Mouse (Mus musculus) intestine, embryonic 14.5 days (tissue): ENCODE data around the gene Hes7. TPM values are rescaled to one million over a fixed set of nuclear protein-coding genes. Genes with fewer than 3 reads are reported as not detected.
A peak's percentile ranks its signal among the peaks of the same experiment; 100 is the strongest.

ENCODE experiments used
- ATAC-seq: fragments of 200-750 bp; cut with Nextera tagmentation; replicated peaks from 2 replicates; pipeline ENCODE4 v1.8.0; 2017; ENCODE audit warnings: low read depth, moderate number of reproducible peaks, moderate TSS enrichment, moderate library complexity; ENCODE audit not compliant: low FRiP score, low TSS enrichment
- DNase-seq: peaks from one replicate; pipeline ENCODE4 v3.0.0-alpha.2; 2018; ENCODE audit warnings: low spot score
- H3K27ac ChIP-seq: fragments of 300-500 bp; sonication (generic); 2 replicates; pipeline ENCODE4 v1.5.1; 2014; ENCODE audit warnings: low read depth, mild to moderate bottlenecking, control low read depth
- H3K27me3 ChIP-seq: fragments of 300-500 bp; sonication (generic); replicated peaks from 2 replicates; pipeline ENCODE4 v1.6.1; 2014; ENCODE audit warnings: low read length, control low read depth; ENCODE audit not compliant: control insufficient read depth, insufficient read depth
- H3K36me3 ChIP-seq: fragments of 300-500 bp; sonication (generic); 2 replicates; pipeline ENCODE4 v1.6.1; 2014; ENCODE audit warnings: low read length, control low read depth; ENCODE audit not compliant: control insufficient read depth, insufficient read depth
- H3K4me1 ChIP-seq: fragments of 300-500 bp; sonication (generic); replicated peaks from 2 replicates; pipeline ENCODE4 v1.6.1; 2014; ENCODE audit warnings: low read length, control low read depth, mixed read lengths; ENCODE audit not compliant: control insufficient read depth, insufficient read depth
- H3K4me2 ChIP-seq: fragments of 300-500 bp; sonication (generic); 2 replicates; pipeline ENCODE4 v1.6.1; 2014; ENCODE audit warnings: low read length
- H3K4me3 ChIP-seq: fragments of 300-500 bp; sonication (generic); 2 replicates; pipeline ENCODE4 v1.5.1; 2014; ENCODE audit warnings: low read depth, low read length, control low read depth, mixed read lengths
- H3K9ac ChIP-seq: fragments of 300-500 bp; sonication (generic); 2 replicates; pipeline ENCODE4 v1.6.1; 2014; ENCODE audit warnings: mild to moderate bottlenecking, low read length
- H3K9me3 ChIP-seq: fragments of 300-500 bp; sonication (generic); 2 replicates; pipeline ENCODE4 v1.6.1; 2016; ENCODE audit warnings: low read length, control low read depth; ENCODE audit not compliant: control insufficient read depth
- WGBS: fragments of 180-500 bp; shearing (Covaris S2); extraction: QIAGEN DNeasy Blood & Tissue Kit; methylation state at CpG from one replicate; pipeline ENCODE4 v1.1.7; 2014; 5-methylcytosine and 5-hydroxymethylcytosine counted together
- polyA plus RNA-seq: library from polyadenylated mRNA; unstranded; fragments of >200 nt; fragmentation: Nextera tagmentation; extraction: Ambion mirVana; gene quantifications from 2 replicates; pipeline ENCODE4 v1.2.1, GENCODE M21; 2014

The Hes7 gene
- polyA plus RNA-seq, 1 experiment from 2014 or later, result 0.28 TPM

DNA sequence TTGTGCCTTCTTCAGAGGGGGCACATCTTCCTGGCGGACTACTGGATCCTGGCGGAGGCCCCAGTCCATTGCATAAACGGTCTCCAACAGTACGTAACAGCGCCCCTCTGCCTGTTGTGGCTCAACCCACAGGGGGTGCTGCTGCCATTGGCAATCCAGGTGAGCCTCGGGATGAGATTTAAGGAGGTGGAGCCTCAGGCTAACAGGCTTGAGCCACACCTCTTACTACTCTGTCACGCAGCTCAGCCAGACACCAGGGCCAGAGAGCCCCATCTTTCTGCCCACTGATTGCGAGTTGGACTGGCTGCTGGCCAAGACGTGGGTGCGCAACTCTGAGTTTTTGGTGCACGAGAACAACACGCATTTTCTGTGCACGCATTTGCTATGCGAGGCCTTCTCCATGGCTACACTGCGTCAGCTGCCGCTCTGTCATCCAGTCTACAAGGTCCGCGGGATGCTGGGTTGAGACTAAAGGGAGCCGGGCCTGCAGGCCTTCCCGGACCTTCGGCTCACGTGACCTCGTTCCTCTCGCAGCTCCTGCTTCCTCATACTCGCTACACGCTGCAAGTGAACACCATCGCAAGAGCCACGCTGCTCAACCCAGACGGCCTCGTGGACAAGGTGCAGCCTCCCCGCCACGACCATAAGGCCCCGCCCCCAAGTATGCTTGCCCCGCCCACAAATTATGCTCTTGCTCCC lies 13.9 kb downstream of the Hes7 start:
- DNase-seq (peak; percentile 83), ATAC-seq (peak; percentile 86)
- no peaks in the 10 kb centered on the region for H3K27me3 ChIP-seq
- H3K27ac ChIP-seq, result peak overlapping the region; percentile 14; the same call in 1 of the 2 replicates
- 2% methylated on average over 34 of the region's 34 CpGs for WGBS
- no peaks in the 10 kb centered on the region for H3K9me3 ChIP-seq
- 0 out of 2 replicates have a peak, but pooled peaks cover 4% of the 10 kb centered on the region for H3K4me1 ChIP-seq
- peak overlapping the region; percentile 45 for H3K4me3 ChIP-seq
- H3K9ac ChIP-seq, result peak overlapping the region; percentile 37
- H3K4me2 ChIP-seq, result peak overlapping the region; percentile 82
- H3K36me3 ChIP-seq, result no peaks in the 10 kb centered on the region

DNA sequence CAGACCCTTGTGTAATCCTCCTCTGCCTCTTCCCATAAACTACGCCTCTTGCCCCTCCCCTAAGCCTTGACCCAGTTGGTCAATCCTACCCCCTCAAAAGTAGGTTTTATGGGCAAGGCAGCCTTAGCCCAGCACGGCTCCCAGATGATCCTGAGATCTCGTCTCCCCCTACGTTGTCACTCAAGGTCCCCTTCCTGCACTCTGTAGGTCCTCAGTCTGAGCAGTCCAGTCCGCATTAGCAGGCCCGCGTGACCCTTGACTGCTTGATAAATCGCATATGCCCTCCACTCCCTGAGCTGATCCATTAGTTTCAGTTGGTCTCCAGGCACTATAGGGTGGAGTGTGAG lies 14.4 kb downstream of the Hes7 start:
- no peak for DNase-seq
- H3K9ac ChIP-seq, result peak overlapping the region; percentile 37; the same call in 1 of the 2 replicates
- H3K27me3 ChIP-seq, result no peaks in the 10 kb centered on the region
- H3K27ac ChIP-seq, result no peak overlapping the region
- no peaks in the 10 kb centered on the region for H3K9me3 ChIP-seq
- WGBS, result 25% methylated on average over 8 of the region's 8 CpGs
- peak overlapping the region; percentile 45 for H3K4me3 ChIP-seq
- 0 out of 2 replicates have a peak, but pooled peaks cover 4% of the 10 kb centered on the region for H3K4me1 ChIP-seq
- ATAC-seq, result peak; percentile 50
- no peaks in the 10 kb centered on the region for H3K36me3 ChIP-seq
- peak overlapping the region; percentile 82 for H3K4me2 ChIP-seq

GRCm38 (mm10) chr11:69135361-69135760 lies 15.2 kb downstream of the Hes7 start:
- Histone ChIP-seq H3K36me3 (no peaks in the 10 kb centered on the region), H3K27me3 (no peaks in the 10 kb centered on the region), H3K9ac (no peak overlapping the region), H3K9me3 (no peaks in the 10 kb centered on the region), H3K27ac (no peak overlapping the region), H3K4me2 (no peak overlapping the region), H3K4me3 (no peak overlapping the region), H3K4me1 (0 out of 2 replicates have a peak, but pooled peaks cover 4% of the 10 kb centered on the region)
- no peak for ATAC-seq
- 90% methylated on average over 6 of the region's 6 CpGs for WGBS
- DNase-seq, result no peak

DNA sequence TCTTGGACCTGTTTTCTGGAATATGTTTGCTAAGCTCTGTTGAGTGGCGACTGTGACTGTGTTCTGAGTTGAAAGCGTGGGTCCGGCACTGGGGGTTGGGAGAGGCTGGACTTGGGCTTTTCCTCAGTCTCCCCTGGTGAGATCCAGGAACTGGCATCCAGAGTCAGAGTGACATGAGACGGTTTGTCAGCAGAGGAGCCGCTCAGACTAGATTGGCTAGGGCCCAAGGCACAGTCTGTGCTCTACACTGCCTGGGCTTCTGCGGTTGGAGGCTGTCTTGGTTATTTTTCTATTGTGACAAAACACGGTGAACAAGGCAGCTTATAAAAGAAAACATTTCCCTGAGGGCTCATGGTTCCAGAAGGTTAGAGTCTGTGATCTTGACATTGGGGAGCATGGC lies 27.3 kb downstream of the Hes7 start:
- no peak for DNase-seq
- no peaks in the 10 kb centered on the region for H3K27me3 ChIP-seq
- no peak for ATAC-seq
- H3K4me1 ChIP-seq, result 0 out of 2 replicates have a peak, but pooled peaks cover 4% of the 10 kb centered on the region
- no peaks in the 10 kb centered on the region for H3K9me3 ChIP-seq
- no peak overlapping the region for H3K4me3 ChIP-seq
- no peak overlapping the region for H3K9ac ChIP-seq
- H3K27ac ChIP-seq, result no peak overlapping the region
- H3K36me3 ChIP-seq, result no peaks in the 10 kb centered on the region
- no peak overlapping the region for H3K4me2 ChIP-seq
- 81% methylated on average over 7 of the region's 7 CpGs for WGBS

- Histone ChIP-seq H3K9me3 (no peaks in the 10 kb centered on the region), H3K27me3 (no peaks in the 10 kb centered on the region), H3K36me3 (no peaks in the 10 kb centered on the region), H3K4me2 (no peak overlapping the region), H3K4me1 (0 out of 2 replicates have a peak, but pooled peaks cover 4% of the 10 kb centered on the region), H3K4me3 (no peak overlapping the region), H3K27ac (no peak overlapping the region), H3K9ac (no peak overlapping the region)
- WGBS, result 91% methylated on average over 5 of the region's 5 CpGs
- no peak for DNase-seq
- ATAC-seq, result no peak
Observed at GRCm38 (mm10) chr11:69148451-69148960, 28.3 kb downstream of the Hes7 start.

DNA sequence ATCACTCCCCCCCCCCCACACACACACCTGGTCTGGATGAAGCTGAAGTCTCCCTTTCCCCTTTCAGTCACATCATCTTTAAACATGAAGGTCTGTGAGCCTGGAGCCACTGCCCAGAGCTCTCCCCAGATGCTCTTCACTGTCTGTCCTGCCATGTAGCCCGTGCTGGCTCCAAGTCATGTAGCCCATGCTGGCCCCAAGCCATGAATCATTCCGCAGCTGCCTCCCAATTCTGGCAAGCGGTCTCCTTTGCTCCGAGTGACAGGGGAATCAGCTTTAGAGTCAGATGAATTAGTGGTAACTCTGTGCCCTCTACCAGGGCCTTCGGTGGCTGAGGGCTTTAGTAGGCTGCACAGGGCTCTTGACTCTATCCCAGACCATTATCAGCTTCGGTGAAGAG lies 29.5 kb downstream of the Hes7 start:
- Histone ChIP-seq H3K4me3 (no peak overlapping the region), H3K27me3 (no peaks in the 10 kb centered on the region), H3K4me1 (0 out of 2 replicates have a peak, but pooled peaks cover 4% of the 10 kb centered on the region), H3K27ac (no peak overlapping the region), H3K4me2 (no peak overlapping the region), H3K9me3 (no peaks in the 10 kb centered on the region), H3K9ac (no peak overlapping the region), H3K36me3 (no peaks in the 10 kb centered on the region)
- 75% methylated on average over 6 of the region's 6 CpGs for WGBS
- no peak for DNase-seq
- ATAC-seq, result no peak

GRCm38 (mm10) chr11:69150444-69150843 lies 30.2 kb downstream of the Hes7 start:
- H3K9ac ChIP-seq, result peak overlapping the region; percentile 25; the same call in 1 of the 2 replicates
- 0 out of 2 replicates have a peak, but pooled peaks cover 4% of the 10 kb centered on the region for H3K4me1 ChIP-seq
- ATAC-seq, result no peak
- H3K9me3 ChIP-seq, result no peaks in the 10 kb centered on the region
- peak overlapping the region; percentile 20 for H3K4me3 ChIP-seq
- H3K27me3 ChIP-seq, result peaks cover 4% of the 10 kb centered on the region; the same call in 1 of the 2 replicates
- 5% methylated on average over 7 of the region's 7 CpGs for WGBS
- H3K4me2 ChIP-seq, result peak overlapping the region; percentile 44
- H3K27ac ChIP-seq, result no peak overlapping the region
- H3K36me3 ChIP-seq, result no peaks in the 10 kb centered on the region
- peak; percentile 82 for DNase-seq

- Histone ChIP-seq H3K4me2 (peak overlapping the region; percentile 44), H3K9ac (peak overlapping the region; percentile 25; the same call in 1 of the 2 replicates), H3K9me3 (no peaks in the 10 kb centered on the region), H3K27ac (no peak overlapping the region), H3K4me3 (peak overlapping the region; percentile 20), H3K27me3 (peaks cover 7% of the 10 kb centered on the region; the same call in 1 of the 2 replicates), H3K4me1 (0 out of 2 replicates have a peak, but pooled peaks cover 4% of the 10 kb centered on the region), H3K36me3 (no peaks in the 10 kb centered on the region)
- DNase-seq (no peak), ATAC-seq (no peak)
- WGBS, result 57% methylated on average over 6 of the region's 6 CpGs
Observed at GRCm38 (mm10) chr11:69151004-69151403, 30.8 kb downstream of the Hes7 start.
